Mouse (Mus musculus) heart, postnatal 0 days (tissue): ENCODE results near the gene Cux2. TPM values are rescaled to one million over a fixed set of nuclear protein-coding genes. Genes with fewer than 3 reads are reported as not detected.

ENCODE experiments used
- ATAC-seq: fragments of 200-750 bp; cut with Nextera tagmentation; 2 replicates; pipeline ENCODE4 v1.8.0; 2017; ENCODE audit warnings: low read depth, moderate number of reproducible peaks, moderate library complexity; ENCODE audit not compliant: insufficient read depth
- DNase-seq: peaks from one replicate; pipeline ENCODE4 v3.0.0-alpha.2; 2016; ENCODE audit warnings: low spot score
- H3K27ac ChIP-seq: fragments of 300-500 bp; sonication (generic); 2 replicates; pipeline ENCODE4 v1.5.1; 2014; ENCODE audit warnings: low read depth, mild to moderate bottlenecking
- H3K27me3 ChIP-seq: fragments of 300-500 bp; sonication (generic); 2 replicates; pipeline ENCODE4 v1.6.1; 2014; ENCODE audit warnings: low read length, mixed read lengths; ENCODE audit not compliant: control insufficient read depth, insufficient read depth
- H3K36me3 ChIP-seq: fragments of 300-500 bp; sonication (generic); replicated peaks from 2 replicates; pipeline ENCODE4 v1.6.1; 2014; ENCODE audit warnings: low read length, mixed read lengths; ENCODE audit not compliant: control insufficient read depth, insufficient read depth
- H3K4me1 ChIP-seq: fragments of 300-500 bp; sonication (generic); 2 replicates; pipeline ENCODE4 v1.6.1; 2014; ENCODE audit warnings: antibody characterized with exemption; ENCODE audit not compliant: control insufficient read depth, insufficient read depth
- H3K4me2 ChIP-seq: fragments of 300-500 bp; sonication (generic); 2 replicates; pipeline ENCODE4 v1.6.1; 2014; ENCODE audit warnings: low read depth, mild to moderate bottlenecking, low read length, moderate library complexity
- H3K4me3 ChIP-seq: fragments of 300-500 bp; sonication (generic); 2 replicates; pipeline ENCODE4 v1.5.1; 2014; ENCODE audit warnings: low read depth, low read length
- H3K9ac ChIP-seq: fragments of 300-500 bp; sonication (generic); replicated peaks from 2 replicates; pipeline ENCODE4 v1.6.1; 2014; ENCODE audit warnings: low read depth, low read length, mixed read lengths
- H3K9me3 ChIP-seq: fragments of 300-500 bp; sonication (generic); replicated peaks from 2 replicates; pipeline ENCODE4 v1.6.1; 2016; ENCODE audit warnings: low read length; ENCODE audit not compliant: control insufficient read depth
- CTCF ChIP-seq: IDR thresholded peaks from 2 replicates; pipeline ENCODE4 v1.5.1; 2016; ENCODE audit warnings: antibody characterized with exemption, control low read depth, low read depth
- EP300 ChIP-seq: IDR thresholded peaks from 2 replicates; pipeline ENCODE4 v1.6.1; 2016; ENCODE audit warnings: antibody characterized with exemption, low read depth
- WGBS: fragments of 180-500 bp; shearing (Covaris S2); extraction: QIAGEN DNeasy Blood & Tissue Kit; methylation state at CpG from one replicate; pipeline ENCODE4 v1.1.7; 2014; 5-methylcytosine and 5-hydroxymethylcytosine counted together
- polyA plus RNA-seq: library from polyadenylated mRNA; unstranded; fragments of >200 nt; fragmentation: Nextera tagmentation; extraction: Ambion mirVana; gene quantifications from 2 replicates; pipeline ENCODE4 v1.2.1, GENCODE M21; 2015
- total RNA-seq: library from RNA; depleted of rRNA; stranded (reverse); fragments of >200 nt; gene quantifications from 2 replicates; pipeline ENCODE4 v1.2.3, GENCODE M21; 2014; ENCODE audit warnings: low replicate concordance

Gene Cux2
- total and polyA plus RNA-seq, 2 experiments from 2014 or later: 1.3 to 9.5 TPM

GRCm38 (mm10) chr5:121824121-121824520 lies 225.8 kb downstream of the Cux2 start:
- Histone ChIP-seq H3K27ac (peak overlapping the region; percentile 78), H3K4me1 (peaks cover 37% of the 10 kb centered on the region; the same call in 1 of the 2 replicates), H3K36me3 (peaks cover 62% of the 10 kb centered on the region), H3K4me2 (no peak overlapping the region), H3K9ac (no peak overlapping the region), H3K4me3 (no peak overlapping the region), H3K27me3 (no peaks in the 10 kb centered on the region), H3K9me3 (no peaks in the 10 kb centered on the region)
- 53% methylated on average over 4 of the region's 4 CpGs for WGBS
- ATAC-seq (peak; percentile 51), DNase-seq (no peak)
- peak; percentile 61; the same call in 1 of the 2 replicates for TF ChIP-seq EP300
- no peak for TF ChIP-seq CTCF

GRCm38 (mm10) chr5:121823668-121824067 lies 226.2 kb downstream of the Cux2 start:
- H3K9me3 ChIP-seq: no peaks in the 10 kb centered on the region
- no peak overlapping the region for H3K9ac ChIP-seq
- peak overlapping the region; percentile 78 for H3K27ac ChIP-seq
- TF ChIP-seq EP300: no peak
- no peak for TF ChIP-seq CTCF
- DNase-seq (no peak), ATAC-seq (no peak)
- H3K4me2 ChIP-seq: no peak overlapping the region
- no peak overlapping the region for H3K4me3 ChIP-seq
- 90% methylated on average over 1 of the region's 1 CpGs for WGBS
- H3K36me3 ChIP-seq: peaks cover 67% of the 10 kb centered on the region
- peaks cover 32% of the 10 kb centered on the region; the same call in 1 of the 2 replicates for H3K4me1 ChIP-seq
- no peaks in the 10 kb centered on the region for H3K27me3 ChIP-seq

- Histone ChIP-seq H3K4me3 (no peak overlapping the region), H3K27ac (no peak overlapping the region), H3K9me3 (no peaks in the 10 kb centered on the region), H3K4me2 (no peak overlapping the region), H3K9ac (no peak overlapping the region), H3K36me3 (peaks cover 69% of the 10 kb centered on the region), H3K27me3 (no peaks in the 10 kb centered on the region), H3K4me1 (peaks cover 28% of the 10 kb centered on the region; the same call in 1 of the 2 replicates)
- 66% methylated on average over 7 of the region's 7 CpGs for WGBS
- DNase-seq (no peak), ATAC-seq (no peak)
- TF ChIP-seq CTCF: no peak
- no peak for TF ChIP-seq EP300
Measured at GRCm38 (mm10) chr5:121822786-121823505, 227.0 kb downstream of the Cux2 start.

GRCm38 (mm10) chr5:121821552-121821951 lies 228.3 kb downstream of the Cux2 start:
- Histone ChIP-seq H3K9me3 (no peaks in the 10 kb centered on the region), H3K4me2 (no peak overlapping the region), H3K4me1 (peaks cover 28% of the 10 kb centered on the region; the same call in 1 of the 2 replicates), H3K27ac (no peak overlapping the region), H3K9ac (no peak overlapping the region), H3K36me3 (peaks cover 70% of the 10 kb centered on the region), H3K4me3 (no peak overlapping the region), H3K27me3 (no peaks in the 10 kb centered on the region)
- no peak for ATAC-seq
- no peak for DNase-seq
- 57% methylated on average over 5 of the region's 5 CpGs for WGBS
- no peak for TF ChIP-seq EP300
- TF ChIP-seq CTCF: no peak

GRCm38 (mm10) chr5:121821116-121821515 lies 228.8 kb downstream of the Cux2 start:
- Histone ChIP-seq H3K4me1 (peaks cover 28% of the 10 kb centered on the region; the same call in 1 of the 2 replicates), H3K4me3 (no peak overlapping the region), H3K4me2 (no peak overlapping the region), H3K27me3 (no peaks in the 10 kb centered on the region), H3K9ac (no peak overlapping the region), H3K9me3 (no peaks in the 10 kb centered on the region), H3K36me3 (peaks cover 70% of the 10 kb centered on the region), H3K27ac (no peak overlapping the region; the same call in 1 of the 2 replicates)
- TF ChIP-seq CTCF (no peak), EP300 (no peak)
- DNase-seq (no peak), ATAC-seq (no peak)
- WGBS: 80% methylated on average over 5 of the region's 5 CpGs

- peaks cover 70% of the 10 kb centered on the region for H3K36me3 ChIP-seq
- ATAC-seq: no peak
- DNase-seq: no peak
Measured at GRCm38 (mm10) chr5:121820657-121821056, 229.2 kb downstream of the Cux2 start.

More at GRCm38 (mm10) chr5:121820657-121821056, 229.2 kb downstream of the Cux2 start:
- Histone ChIP-seq H3K9me3 (no peaks in the 10 kb centered on the region), H3K9ac (no peak overlapping the region), H3K27me3 (no peaks in the 10 kb centered on the region), H3K4me1 (peaks cover 28% of the 10 kb centered on the region; the same call in 1 of the 2 replicates), H3K27ac (no peak overlapping the region; the same call in 1 of the 2 replicates), H3K4me3 (no peak overlapping the region), H3K4me2 (no peak overlapping the region)
- WGBS: 35% methylated on average over 3 of the region's 3 CpGs
- TF ChIP-seq EP300 (no peak), CTCF (no peak)
